Mouse (Mus musculus): Measurements from ENCODE around the gene Gtf3c1.

DNA sequence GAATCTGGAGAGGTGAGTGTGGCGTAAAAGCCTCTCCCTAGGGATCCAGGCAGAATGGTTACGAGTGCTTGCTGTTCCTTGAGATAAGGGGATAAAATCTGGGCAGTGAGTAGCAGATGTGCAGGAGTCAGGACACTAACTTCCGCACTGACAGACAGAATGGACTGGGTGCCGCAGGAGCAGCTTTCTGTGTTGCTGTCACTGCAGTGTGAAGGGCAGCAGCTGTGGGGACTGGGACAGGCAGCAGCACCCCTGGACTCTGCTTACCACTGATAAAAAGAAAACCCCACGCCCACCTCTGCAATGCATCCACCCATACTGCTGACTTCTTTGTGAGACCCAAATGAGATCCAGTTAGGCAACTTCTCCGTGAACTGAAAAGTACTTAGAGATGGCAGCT lies 36.7 kb downstream of the Gtf3c1 start:
- no peak for TF ChIP-seq CTCF (IDR thresholded peaks at IDR 0.05; ENCODE audit: extremely low read depth, insufficient read depth, insufficient read length, insufficient replicate concordance)
- TF ChIP-seq POLR2A (IDR thresholded peaks at IDR 0.05; ENCODE audit: low read depth, low read length) = no peak
